Mouse (Mus musculus): ENCODE measurements around the gene Gm28305. TPM values are rescaled to one million over a fixed set of nuclear protein-coding genes. Genes with fewer than 3 reads are reported as not detected.

Gm28305 gene
- polyA plus RNA-seq, 1 experiment, result not detected

DNA sequence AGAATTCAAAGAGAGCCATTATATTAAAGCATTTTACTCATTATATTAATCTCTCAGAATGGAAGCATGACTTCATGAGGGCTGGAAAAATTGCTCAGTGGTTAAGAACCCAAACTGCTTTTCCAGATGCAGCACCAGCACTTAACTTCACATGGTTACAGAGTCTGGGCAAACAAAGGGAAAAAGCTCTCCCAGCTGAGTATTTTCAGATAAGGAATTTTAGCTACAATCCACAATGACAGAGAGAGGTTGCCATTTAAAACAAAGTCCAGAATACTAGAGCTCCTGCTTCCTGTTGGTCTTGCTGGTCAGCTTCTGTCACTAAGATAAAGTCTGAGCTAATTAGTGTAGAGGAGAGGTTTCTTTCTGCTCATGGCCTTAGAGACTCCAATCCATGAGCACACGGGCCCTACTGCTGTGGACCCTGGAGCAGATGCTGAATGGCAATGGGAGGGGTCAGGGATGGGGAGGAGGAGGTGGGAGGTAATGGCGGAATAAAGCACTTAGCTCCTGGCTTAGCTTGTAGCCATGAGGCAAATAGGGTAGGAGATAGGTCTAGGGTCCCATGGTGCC, 68.2 kb downstream of the Gm28305 start:
- Histone ChIP-seq H3K4me3 (ENCODE audit: insufficient read depth, low read length) (no peak overlapping the region), H3K4me1 (ENCODE audit: control insufficient read depth, insufficient read depth, low read length) (no peaks in the 10 kb centered on the region), H3K27ac (ENCODE audit: insufficient read depth, low read length) (no peak overlapping the region)
- no peak for TF ChIP-seq POLR2A (IDR thresholded peaks at IDR 0.05; ENCODE audit: extremely low read depth, insufficient read depth, low read length)

DNA sequence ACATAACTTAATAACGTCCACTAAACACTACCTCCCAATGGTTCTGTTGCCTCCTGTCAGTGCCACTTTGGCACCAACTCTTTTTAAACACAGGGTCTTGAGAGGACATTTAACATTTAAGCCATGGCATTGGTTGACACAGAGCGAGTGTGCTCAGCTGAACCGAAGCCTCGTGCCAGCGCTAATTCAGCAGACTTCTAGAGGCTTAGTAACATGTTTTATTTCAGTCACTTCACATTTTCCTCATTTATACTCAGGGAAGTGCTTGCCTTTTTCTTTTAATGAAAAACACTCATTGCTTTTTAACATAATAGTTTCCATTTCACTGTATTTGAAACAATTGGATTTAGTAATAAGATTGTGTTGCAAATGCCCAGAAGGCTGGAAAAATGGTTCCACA, 68.7 kb downstream of the Gm28305 start:
- Histone ChIP-seq H3K27ac (ENCODE audit: insufficient read depth, low read length) (no peak overlapping the region), H3K4me1 (ENCODE audit: control insufficient read depth, insufficient read depth, low read length) (no peaks in the 10 kb centered on the region), H3K4me3 (ENCODE audit: insufficient read depth, low read length) (no peak overlapping the region)
- TF ChIP-seq CTCF (IDR thresholded peaks at IDR 0.05; ENCODE audit: extremely low read depth, insufficient read depth, low read length) (no peak), POLR2A (IDR thresholded peaks at IDR 0.05; ENCODE audit: extremely low read depth, insufficient read depth, low read length) (no peak)

DNA sequence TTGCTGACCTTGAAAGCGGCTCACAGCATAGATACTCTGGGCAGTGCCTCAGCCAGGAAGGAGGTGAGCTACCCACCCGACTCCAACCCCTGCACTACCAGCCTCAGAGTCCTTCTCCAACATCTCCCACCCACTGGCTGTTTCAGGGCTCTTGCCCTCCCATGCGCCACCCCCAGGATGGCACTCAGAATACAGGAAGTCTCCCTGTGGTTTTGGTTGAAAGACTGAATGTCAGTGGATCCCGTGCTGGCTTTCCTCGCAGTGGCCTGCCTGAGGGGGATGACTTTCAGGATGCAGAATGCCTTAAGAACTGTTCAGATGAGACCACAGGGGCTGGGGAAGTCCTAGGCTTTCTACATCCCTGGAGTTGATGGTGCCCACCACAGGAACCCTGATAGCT, 82.6 kb downstream of the Gm28305 start:
- TF ChIP-seq POLR2A (IDR thresholded peaks at IDR 0.05; ENCODE audit: extremely low read depth, insufficient read depth, low read length), result no peak
- no peaks in the 10 kb centered on the region; the same call in 1 of the 2 replicates for H3K4me1 ChIP-seq (ENCODE audit: control insufficient read depth, insufficient read depth, low read length)
- no peak overlapping the region for H3K27ac ChIP-seq (ENCODE audit: insufficient read depth, low read length)
- no peak overlapping the region for H3K4me3 ChIP-seq (ENCODE audit: insufficient read depth, low read length)

DNA sequence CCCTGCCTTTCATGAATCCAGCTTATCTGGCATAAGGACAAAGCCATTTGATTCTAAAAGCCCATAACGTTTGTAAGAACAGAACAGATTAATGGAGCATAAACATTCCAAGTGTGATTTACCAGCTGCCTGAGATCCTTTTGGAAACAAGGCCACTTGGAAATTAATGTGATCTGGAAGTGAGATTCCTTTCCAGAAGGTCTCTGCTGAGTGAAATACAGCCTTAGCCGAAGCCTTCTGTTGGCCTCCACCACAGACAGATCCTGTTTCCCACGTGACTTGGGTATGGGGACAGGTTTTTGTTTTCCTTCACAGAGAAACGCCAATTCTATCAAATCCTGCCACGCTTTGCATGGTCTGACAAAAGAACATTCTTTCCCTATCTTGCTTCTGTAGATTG, 83.2 kb downstream of the Gm28305 start:
- TF ChIP-seq POLR2A (IDR thresholded peaks at IDR 0.05; ENCODE audit: extremely low read depth, insufficient read depth, low read length) (no peak), CTCF (IDR thresholded peaks at IDR 0.05; ENCODE audit: extremely low read depth, insufficient read depth, low read length) (no peak)
- Histone ChIP-seq H3K27ac (ENCODE audit: insufficient read depth, low read length) (no peak overlapping the region), H3K4me3 (ENCODE audit: insufficient read depth, low read length) (no peak overlapping the region), H3K4me1 (ENCODE audit: control insufficient read depth, insufficient read depth, low read length) (peaks cover 3% of the 10 kb centered on the region)

Other genes starting within 250 kb of the Gm28305 start
- gene Nphp3, start 38.1 kb upstream of the Gm28305 start, polyA plus RNA-seq (2012; rRNA removed), result 8.9 and 10.1 TPM in 2 replicates
- gene Uba5, start 22.5 kb downstream of the Gm28305 start, polyA plus RNA-seq (2012; rRNA removed), result 55.7 and 58.3 TPM in 2 replicates
- 25.7 and 27.9 TPM in 2 replicates for gene Acad11, start 22.7 kb downstream of the Gm28305 start, polyA plus RNA-seq (2012; rRNA removed)
- 0.09 and 0.17 TPM in 2 replicates for gene Ackr4, start 86.3 kb downstream of the Gm28305 start, polyA plus RNA-seq (2012; rRNA removed)
- gene Dnajc13, start 222.3 kb downstream of the Gm28305 start, polyA plus RNA-seq (2012; rRNA removed), result 62.9 and 67.2 TPM in 2 replicates

Measured in cortical plate, adult 2 months (tissue).